Mouse (Mus musculus) midbrain, embryonic 10.5 days (tissue): ENCODE measurements around the gene Gm21973. TPM values are rescaled to one million over a fixed set of nuclear protein-coding genes. Genes with fewer than 3 reads are reported as not detected.

Experiments used
- DNase-seq: peaks from one replicate; pipeline ENCODE4 v3.0.0-alpha.2; 2017; ENCODE audit warnings: low spot score
- H3K27ac ChIP-seq: fragments of 300-500 bp; sonication (generic); replicated peaks from 2 replicates; pipeline ENCODE4 v1.5.1; 2016; ENCODE audit warnings: mild to moderate bottlenecking
- H3K27me3 ChIP-seq: fragments of 300-500 bp; sonication (generic); 2 replicates; pipeline ENCODE4 v1.6.1; 2016; ENCODE audit warnings: low read depth, mild to moderate bottlenecking; ENCODE audit not compliant: poor library complexity, severe bottlenecking
- H3K36me3 ChIP-seq: fragments of 300-500 bp; sonication (generic); 2 replicates; pipeline ENCODE4 v1.6.1; 2016; ENCODE audit warnings: mild to moderate bottlenecking, moderate library complexity
- H3K4me1 ChIP-seq: fragments of 300-500 bp; sonication (generic); 2 replicates; pipeline ENCODE4 v1.6.1; 2016
- H3K4me3 ChIP-seq: fragments of 300-500 bp; sonication (generic); 2 replicates; pipeline ENCODE4 v1.5.1; 2016; ENCODE audit warnings: mild to moderate bottlenecking, moderate library complexity
- H3K9me3 ChIP-seq: fragments of 300-500 bp; sonication (generic); replicated peaks from 2 replicates; pipeline ENCODE4 v1.6.1; 2016; ENCODE audit warnings: mild to moderate bottlenecking
- WGBS: fragments of 180-500 bp; shearing (Covaris S2); methylation state at CpG from one replicate; pipeline ENCODE4 v1.1.7; 2016; 5-methylcytosine and 5-hydroxymethylcytosine counted together
- polyA plus RNA-seq: library from polyadenylated mRNA; unstranded; fragments of >200 nt; fragmentation: Nextera tagmentation; extraction: Ambion mirVana; gene quantifications from 2 replicates; pipeline ENCODE4 v1.2.1, GENCODE M21; 2016

Gene Gm21973
- polyA plus RNA-seq, 1 experiment from 2014 or later, result not detected

DNA sequence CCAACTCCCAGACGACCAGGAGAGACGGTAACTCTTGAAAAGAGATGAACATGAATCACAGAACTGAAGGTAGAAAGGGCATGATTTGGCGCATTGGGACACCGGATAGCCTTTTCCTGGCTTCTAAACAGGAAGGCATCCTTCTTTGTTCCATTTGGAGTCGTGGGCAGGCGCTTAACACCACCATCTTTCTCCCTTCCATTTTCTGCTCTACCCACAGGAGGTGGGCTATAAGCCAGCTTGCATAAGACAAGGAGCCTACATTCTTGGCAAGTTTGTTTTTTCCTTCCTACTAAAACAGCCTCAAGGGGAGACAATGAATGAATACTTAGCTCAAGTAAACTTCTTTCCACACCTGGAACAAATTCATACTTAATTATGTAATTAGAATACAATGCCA, 88.5 kb downstream of the Gm21973 start:
- no peaks in the 10 kb centered on the region for H3K27me3 ChIP-seq
- H3K4me3 ChIP-seq, result no peak overlapping the region
- H3K36me3 ChIP-seq, result no peaks in the 10 kb centered on the region
- 90% methylated on average over 6 of the region's 6 CpGs for WGBS
- no peak overlapping the region for H3K27ac ChIP-seq
- no peak for DNase-seq
- no peaks in the 10 kb centered on the region for H3K4me1 ChIP-seq
- H3K9me3 ChIP-seq, result no peaks in the 10 kb centered on the region

GRCm38 (mm10) chr15:10421138-10421784, 96.1 kb downstream of the Gm21973 start:
- WGBS, result 20% methylated on average over 7 of the region's 7 CpGs
- no peaks in the 10 kb centered on the region for H3K9me3 ChIP-seq
- H3K4me1 ChIP-seq, result peaks cover 18% of the 10 kb centered on the region
- H3K4me3 ChIP-seq, result no peak overlapping the region
- no peaks in the 10 kb centered on the region for H3K36me3 ChIP-seq
- no peaks in the 10 kb centered on the region for H3K27me3 ChIP-seq
- DNase-seq, result peak; percentile 37
- H3K27ac ChIP-seq, result no peak overlapping the region

DNA sequence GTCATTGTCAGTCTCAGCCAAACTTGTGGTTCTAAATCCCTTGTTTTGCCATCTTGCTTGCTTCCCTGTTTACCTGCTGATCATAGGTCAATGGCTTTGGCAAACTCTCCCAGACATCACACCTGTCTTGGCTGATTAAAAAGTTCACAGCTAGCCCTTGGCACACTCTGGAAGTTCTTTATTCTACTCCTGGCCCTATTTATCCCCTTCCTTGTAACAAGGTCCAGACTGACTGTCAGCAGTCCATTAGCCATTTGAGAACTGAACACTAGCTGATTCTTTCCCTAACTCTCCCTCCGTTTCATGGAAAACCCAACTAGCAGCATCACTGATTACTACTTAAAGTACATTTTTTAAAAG, 96.6 kb downstream of the Gm21973 start:
- H3K27ac ChIP-seq, result no peak overlapping the region
- no peak for DNase-seq
- H3K4me3 ChIP-seq, result no peak overlapping the region
- no peaks in the 10 kb centered on the region for H3K27me3 ChIP-seq
- WGBS, result 48% methylated on average over 1 of the region's 1 CpGs
- peaks cover 18% of the 10 kb centered on the region for H3K4me1 ChIP-seq
- no peaks in the 10 kb centered on the region for H3K9me3 ChIP-seq
- no peaks in the 10 kb centered on the region for H3K36me3 ChIP-seq

Other genes starting within 250 kb of the Gm21973 start
- gene Prlr, start 148.1 kb upstream of the Gm21973 start, polyA plus RNA-seq, result 0.28 and 0.29 TPM in 2 replicates
- gene Agxt2, start 33.2 kb downstream of the Gm21973 start, polyA plus RNA-seq, result not detected in 2 replicates
- gene Dnajc21, start 145.1 kb downstream of the Gm21973 start, polyA plus RNA-seq, result 12.9 TPM in 2 replicates
- 122 and 139 TPM in 2 replicates for gene Brix1, start 160.6 kb downstream of the Gm21973 start, polyA plus RNA-seq
- gene Rad1, start 160.6 kb downstream of the Gm21973 start, polyA plus RNA-seq, result 45.8 and 52.2 TPM in 2 replicates
- not detected in 2 replicates for gene Ttc23l, start 233.3 kb downstream of the Gm21973 start, polyA plus RNA-seq